Mouse (Mus musculus): ENCODE results near the gene Gm42878.

Gm42878 gene

DNA sequence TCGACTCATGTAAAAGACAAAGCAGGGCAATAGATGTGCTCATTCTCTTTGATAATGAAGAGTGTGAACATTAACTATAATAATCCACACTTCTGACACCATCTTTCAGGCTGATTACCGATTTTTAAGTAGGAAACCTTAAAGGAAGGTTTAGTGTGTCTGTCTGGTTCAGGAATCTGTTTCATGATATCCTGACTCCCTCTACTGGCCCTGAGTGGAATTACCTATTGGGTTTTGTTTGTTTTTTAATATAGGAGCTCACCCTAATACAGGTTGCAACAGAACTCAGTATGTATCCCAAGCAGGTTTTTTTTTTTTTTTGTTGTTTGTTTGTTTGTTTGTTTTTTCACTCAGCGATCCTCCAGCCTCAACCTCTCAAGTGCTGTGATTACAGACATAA lies 67.6 kb downstream of the Gm42878 start:
- no peak for DNase-seq

- DNase-seq, result no peak
Measured at GRCm38 (mm10) chr5:121476040-121476439, 69.2 kb downstream of the Gm42878 start.

DNA sequence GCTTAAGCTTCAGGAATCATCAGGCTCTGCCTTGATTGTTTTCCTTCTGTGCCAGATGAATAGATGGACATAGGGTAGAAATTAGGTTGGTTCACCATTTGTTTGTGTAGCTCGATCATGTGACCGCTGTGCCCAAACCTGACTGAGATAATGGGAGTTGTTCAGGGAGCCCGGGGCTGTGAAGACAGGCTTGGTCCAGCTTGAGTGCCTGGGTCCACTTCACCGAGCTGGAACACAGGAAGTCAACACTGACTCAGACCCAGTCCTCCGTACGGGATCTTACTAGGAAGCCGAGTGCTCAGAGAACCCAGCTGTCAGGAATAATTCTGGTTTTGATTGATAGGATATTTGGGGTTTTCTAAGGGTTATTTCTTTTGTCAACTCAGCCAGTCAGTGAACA lies 70.7 kb downstream of the Gm42878 start:
- DNase-seq, result no peak

DNA sequence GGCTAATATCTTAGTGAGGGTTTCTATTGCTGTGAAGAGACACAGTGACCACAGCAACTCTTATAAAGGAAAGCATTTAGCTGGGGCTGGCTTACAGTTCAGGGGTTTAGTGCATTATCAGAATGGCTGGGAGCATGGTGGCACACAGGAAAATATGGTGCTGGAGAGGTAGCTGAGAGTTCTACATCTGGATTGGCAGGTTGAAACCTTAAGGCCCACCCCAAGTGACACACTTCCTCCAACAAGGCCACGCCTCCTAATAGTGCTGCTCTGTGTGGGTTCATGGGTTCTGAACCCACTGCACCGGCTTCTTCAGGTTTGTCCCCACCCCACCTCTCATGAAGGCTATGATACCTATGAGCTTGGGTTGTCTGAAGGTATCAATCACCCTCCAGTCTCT lies 72.9 kb downstream of the Gm42878 start:
- no peak for DNase-seq

- DNase-seq, result no peak
Measured at GRCm38 (mm10) chr5:121469566-121469965, 75.7 kb downstream of the Gm42878 start.
